Mouse (Mus musculus) right cerebral cortex, postnatal 10 days (tissue): ENCODE results near the gene Ptbp1.

Experiments used
- DNase-seq, 2 experiments: peaks; one replicate each; pipeline ENCODE4 v3.0.0; 2021; ENCODE audit warnings: low spot score in 2 of 2

Gene Ptbp1

GRCm38 (mm10) chr10:79832786-79833181, 21.4 kb upstream of the Ptbp1 start:
- no peak for DNase-seq

- DNase-seq = peak in 1 of 2 experiments; percentile 85
These were observed 19.3 kb upstream of the Ptbp1 start for GRCm38 (mm10) chr10:79834769-79835398.

GRCm38 (mm10) chr10:79836918-79837317, 17.3 kb upstream of the Ptbp1 start:
- no peak for DNase-seq

- peak in 1 of 2 experiments; percentile 19 for DNase-seq
These were observed 16.1 kb upstream of the Ptbp1 start for GRCm38 (mm10) chr10:79838151-79838550.

- DNase-seq = no peak
These were observed 14.1 kb upstream of the Ptbp1 start for GRCm38 (mm10) chr10:79840091-79840490.

GRCm38 (mm10) chr10:79840644-79841551, 13.3 kb upstream of the Ptbp1 start:
- peak; percentile 79 to 90 for DNase-seq

GRCm38 (mm10) chr10:79842322-79842721, 11.9 kb upstream of the Ptbp1 start:
- DNase-seq = no peak

- peak in 1 of 2 experiments; percentile 46 for DNase-seq
These were observed 10.8 kb upstream of the Ptbp1 start for GRCm38 (mm10) chr10:79843476-79843875.

GRCm38 (mm10) chr10:79846553-79846952, 7.7 kb upstream of the Ptbp1 start:
- no peak for DNase-seq

- peak in 1 of 2 experiments; percentile 21 for DNase-seq
These were observed 4.1 kb upstream of the Ptbp1 start for GRCm38 (mm10) chr10:79849941-79850628.

- peak in 1 of 2 experiments; percentile 19 for DNase-seq
These were observed 2.6 kb upstream of the Ptbp1 start for GRCm38 (mm10) chr10:79851653-79852052.

GRCm38 (mm10) chr10:79852107-79852789, 2.0 kb upstream of the Ptbp1 start:
- DNase-seq = peak; percentile 26 to 40

GRCm38 (mm10) chr10:79852827-79853226, 1.4 kb upstream of the Ptbp1 start:
- DNase-seq = no peak

- DNase-seq = peak; percentile 94 to 95
These were observed 835 bp upstream of the Ptbp1 start for GRCm38 (mm10) chr10:79853392-79853791.

GRCm38 (mm10) chr10:79854801-79855541, 744 bp downstream of the Ptbp1 start:
- DNase-seq = peak; percentile 76 to 78

- peak in 1 of 2 experiments; percentile 65 for DNase-seq
These were observed 1.4 kb downstream of the Ptbp1 start for GRCm38 (mm10) chr10:79855558-79856184.

GRCm38 (mm10) chr10:79856280-79856679, 2.1 kb downstream of the Ptbp1 start:
- no peak for DNase-seq

GRCm38 (mm10) chr10:79856704-79857451, 2.7 kb downstream of the Ptbp1 start:
- DNase-seq = peak in 1 of 2 experiments; percentile 44

- DNase-seq = peak; percentile 81 to 85
These were observed 3.2 kb downstream of the Ptbp1 start for GRCm38 (mm10) chr10:79857452-79857811.

GRCm38 (mm10) chr10:79857894-79858293, 3.7 kb downstream of the Ptbp1 start:
- DNase-seq = no peak
